Mouse (Mus musculus): ENCODE measurements at regions not wholly inside any gene's neighbourhood (a gene's known extent, or its start where the extent isn't known, plus 50 kb on each side); places are given as distances from the start of the nearest gene placed in this dataset.

DNA sequence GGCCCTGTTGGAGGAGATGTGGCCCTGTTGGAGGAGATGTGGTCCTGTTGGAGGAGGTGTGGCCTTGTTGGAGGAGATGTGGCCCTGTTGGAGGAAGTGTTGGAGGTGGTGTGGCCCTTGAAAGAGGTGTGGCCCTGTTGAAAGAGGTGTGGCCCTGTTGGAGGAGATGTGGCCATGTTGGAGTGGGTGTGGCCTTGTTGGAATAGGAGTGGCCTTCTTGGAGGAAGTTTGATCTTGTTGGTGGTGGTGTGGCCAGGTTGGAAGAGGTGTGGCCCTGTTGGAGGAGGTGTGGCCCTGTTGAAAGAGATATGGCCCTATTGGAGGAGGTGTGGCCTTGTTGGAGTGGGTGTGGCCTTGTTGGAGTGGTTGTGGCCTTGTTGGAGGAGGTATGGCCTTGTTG lies 220.3 kb downstream of the Cryba4 start:
- no peak for ATAC-seq
- TF ChIP-seq CTCF (IDR thresholded peaks at IDR 0.05; ENCODE audit: low read depth) (no peak), EP300 (IDR thresholded peaks at IDR 0.05; ENCODE audit: low read depth) (no peak)
- Histone ChIP-seq H3K4me3 (ENCODE audit: low read depth, low read length) (no peak overlapping the region), H3K27me3 (ENCODE audit: insufficient read depth, low read length) (no peaks in the 10 kb centered on the region), H3K4me1 (ENCODE audit: insufficient read depth) (no peaks in the 10 kb centered on the region), H3K36me3 (replicated peaks; ENCODE audit: insufficient read depth, low read length) (no peaks in the 10 kb centered on the region), H3K4me2 (ENCODE audit: low read depth, low read length) (no peak overlapping the region), H3K27ac (ENCODE audit: low read depth) (no peak overlapping the region), H3K9ac (replicated peaks) (no peak overlapping the region), H3K9me3 (ENCODE audit: low read length) (no peaks in the 10 kb centered on the region)
- no peak for DNase-seq

DNA sequence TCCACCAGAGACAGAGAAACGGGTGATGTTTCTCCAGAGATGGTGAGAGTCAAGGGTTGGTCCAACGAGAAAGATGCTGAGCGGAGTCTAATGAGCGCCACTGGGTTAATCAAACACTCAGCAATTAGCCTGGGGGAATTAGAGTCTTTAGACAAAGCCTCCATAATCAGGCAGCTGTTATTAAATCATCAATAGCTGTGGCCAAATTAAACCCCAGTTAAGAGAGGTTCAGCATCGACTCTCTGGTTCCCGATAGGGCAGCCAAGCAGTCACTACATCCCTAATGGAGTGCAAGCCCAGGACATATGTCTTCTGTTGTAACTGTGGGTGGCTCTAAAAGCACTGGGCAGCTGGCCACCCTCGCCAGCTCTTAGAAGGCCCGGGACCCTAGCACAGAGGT lies 216.9 kb downstream of the Cryba4 start:
- H3K36me3 ChIP-seq (replicated peaks; ENCODE audit: insufficient read depth, low read length): no peaks in the 10 kb centered on the region
- TF ChIP-seq CTCF (IDR thresholded peaks at IDR 0.05; ENCODE audit: low read depth) (no peak), EP300 (IDR thresholded peaks at IDR 0.05; ENCODE audit: low read depth) (no peak)
- no peak overlapping the region for H3K9ac ChIP-seq (replicated peaks)
- no peaks in the 10 kb centered on the region for H3K9me3 ChIP-seq (ENCODE audit: low read length)
- H3K4me3 ChIP-seq (ENCODE audit: low read depth, low read length): no peak overlapping the region
- H3K4me1 ChIP-seq (ENCODE audit: insufficient read depth): no peaks in the 10 kb centered on the region
- no peak overlapping the region for H3K4me2 ChIP-seq (ENCODE audit: low read depth, low read length)
- ATAC-seq (no peak), DNase-seq (no peak)
- H3K27ac ChIP-seq (ENCODE audit: low read depth): no peak overlapping the region
- whole genome bisulfite sequencing (ENCODE audit: insufficient replicate concordance): 78% methylated on average over 8 of the region's 8 CpGs
- H3K27me3 ChIP-seq (ENCODE audit: insufficient read depth, low read length): no peaks in the 10 kb centered on the region

DNA sequence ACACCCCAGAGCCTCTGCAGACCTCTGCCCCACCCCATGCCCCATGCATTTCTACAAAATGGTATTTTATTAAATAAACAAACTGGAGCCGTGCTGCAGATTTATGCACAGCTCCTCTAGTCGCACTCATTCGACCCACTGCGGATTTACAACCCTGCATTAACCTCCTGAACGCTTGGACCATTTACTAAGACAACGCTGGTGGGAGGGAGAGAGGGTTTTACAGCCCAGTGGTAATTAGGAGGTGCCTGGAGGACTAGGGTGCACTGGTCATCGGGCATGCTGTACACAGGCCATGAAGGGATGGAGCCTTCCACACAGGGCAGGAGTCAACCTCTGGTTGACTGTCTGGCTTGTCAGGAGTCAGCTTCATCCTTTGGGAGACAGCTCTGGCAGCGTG lies 215.2 kb downstream of the Cryba4 start:
- Histone ChIP-seq H3K27me3 (ENCODE audit: insufficient read depth, low read length) (no peaks in the 10 kb centered on the region), H3K4me2 (ENCODE audit: low read depth, low read length) (no peak overlapping the region), H3K4me3 (ENCODE audit: low read depth, low read length) (no peak overlapping the region), H3K36me3 (replicated peaks; ENCODE audit: insufficient read depth, low read length) (no peaks in the 10 kb centered on the region), H3K9ac (replicated peaks) (no peak overlapping the region), H3K4me1 (ENCODE audit: insufficient read depth) (no peaks in the 10 kb centered on the region), H3K9me3 (ENCODE audit: low read length) (no peaks in the 10 kb centered on the region), H3K27ac (ENCODE audit: low read depth) (no peak overlapping the region)
- TF ChIP-seq CTCF (IDR thresholded peaks at IDR 0.05; ENCODE audit: low read depth) (no peak), EP300 (IDR thresholded peaks at IDR 0.05; ENCODE audit: low read depth) (no peak)
- 37% methylated on average over 8 of the region's 8 CpGs for WGBS (ENCODE audit: insufficient replicate concordance)
- DNase-seq (no peak), ATAC-seq (no peak)

DNA sequence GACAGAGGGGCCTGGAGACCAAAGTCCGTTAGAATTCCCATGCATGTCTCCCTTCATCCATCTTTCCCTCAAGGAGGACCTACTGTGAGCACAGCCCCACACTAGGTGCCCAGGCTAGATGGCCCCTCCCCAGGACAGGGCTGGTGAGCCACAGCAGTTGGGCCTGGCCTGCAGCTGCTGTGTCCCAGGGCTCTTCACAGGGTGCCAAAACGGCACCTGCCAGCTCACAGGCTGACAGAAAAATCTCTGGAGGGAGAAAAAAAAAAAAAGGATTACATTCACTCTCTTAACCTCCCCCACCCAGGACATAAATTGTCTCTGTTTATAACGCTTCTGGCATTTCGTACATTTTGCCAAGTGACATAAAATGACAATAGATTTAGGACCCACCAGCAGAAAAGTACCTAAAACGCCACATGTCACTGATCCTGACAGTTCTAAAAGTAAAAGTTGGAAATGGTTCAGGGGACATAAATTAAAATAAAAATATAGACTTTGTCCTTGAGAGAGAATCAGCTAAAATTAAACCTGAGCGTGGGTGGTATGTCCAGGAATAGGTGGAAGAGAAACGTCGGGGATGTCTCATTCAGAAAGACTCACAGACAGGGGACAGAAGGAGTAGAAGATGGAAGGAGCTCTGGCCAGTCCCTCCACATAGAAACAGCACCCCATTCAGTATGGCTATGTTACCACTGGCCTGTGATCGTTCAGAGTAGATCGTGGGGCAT lies 212.5 kb downstream of the Cryba4 start:
- ATAC-seq: no peak
- Histone ChIP-seq H3K4me2 (ENCODE audit: low read depth, low read length) (no peak overlapping the region), H3K9ac (replicated peaks) (no peak overlapping the region), H3K4me1 (ENCODE audit: insufficient read depth) (no peaks in the 10 kb centered on the region), H3K36me3 (replicated peaks; ENCODE audit: insufficient read depth, low read length) (no peaks in the 10 kb centered on the region), H3K4me3 (ENCODE audit: low read depth, low read length) (no peak overlapping the region), H3K27me3 (ENCODE audit: insufficient read depth, low read length) (no peaks in the 10 kb centered on the region), H3K9me3 (ENCODE audit: low read length) (no peaks in the 10 kb centered on the region), H3K27ac (ENCODE audit: low read depth) (no peak overlapping the region)
- no peak for TF ChIP-seq CTCF (IDR thresholded peaks at IDR 0.05; ENCODE audit: low read depth)
- no peak for TF ChIP-seq EP300 (IDR thresholded peaks at IDR 0.05; ENCODE audit: low read depth)
- 66% methylated on average over 10 of the region's 10 CpGs for WGBS (ENCODE audit: insufficient replicate concordance)
- no peak for DNase-seq

DNA sequence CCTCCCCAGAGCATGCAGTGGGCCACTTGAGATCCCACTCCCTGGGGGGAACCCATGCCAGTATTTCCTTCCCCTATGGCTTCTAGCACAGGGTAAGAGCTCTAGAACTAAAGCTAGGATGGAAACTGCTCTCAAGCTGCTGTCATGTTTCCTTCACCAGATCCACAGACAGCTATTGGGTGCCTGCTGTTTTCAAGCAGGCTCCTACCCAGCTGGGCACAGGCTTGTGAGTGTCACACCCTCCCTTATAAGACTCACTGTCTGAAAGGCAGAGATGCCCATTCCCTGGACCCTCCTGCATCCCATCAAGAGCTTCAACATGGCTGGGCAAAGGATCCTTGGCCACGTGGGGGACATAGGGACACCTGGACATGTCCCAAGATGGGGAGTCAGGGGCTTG lies 211.6 kb downstream of the Cryba4 start:
- Histone ChIP-seq H3K9ac (replicated peaks) (no peak overlapping the region), H3K4me3 (ENCODE audit: low read depth, low read length) (no peak overlapping the region), H3K4me1 (ENCODE audit: insufficient read depth) (no peaks in the 10 kb centered on the region), H3K36me3 (replicated peaks; ENCODE audit: insufficient read depth, low read length) (no peaks in the 10 kb centered on the region), H3K9me3 (ENCODE audit: low read length) (no peaks in the 10 kb centered on the region), H3K27me3 (ENCODE audit: insufficient read depth, low read length) (no peaks in the 10 kb centered on the region), H3K4me2 (ENCODE audit: low read depth, low read length) (no peak overlapping the region), H3K27ac (ENCODE audit: low read depth) (no peak overlapping the region)
- WGBS (ENCODE audit: insufficient replicate concordance): 38% methylated on average over 1 of the region's 1 CpGs
- TF ChIP-seq CTCF (IDR thresholded peaks at IDR 0.05; ENCODE audit: low read depth): no peak
- TF ChIP-seq EP300 (IDR thresholded peaks at IDR 0.05; ENCODE audit: low read depth): no peak
- ATAC-seq (no peak), DNase-seq (no peak)

DNA sequence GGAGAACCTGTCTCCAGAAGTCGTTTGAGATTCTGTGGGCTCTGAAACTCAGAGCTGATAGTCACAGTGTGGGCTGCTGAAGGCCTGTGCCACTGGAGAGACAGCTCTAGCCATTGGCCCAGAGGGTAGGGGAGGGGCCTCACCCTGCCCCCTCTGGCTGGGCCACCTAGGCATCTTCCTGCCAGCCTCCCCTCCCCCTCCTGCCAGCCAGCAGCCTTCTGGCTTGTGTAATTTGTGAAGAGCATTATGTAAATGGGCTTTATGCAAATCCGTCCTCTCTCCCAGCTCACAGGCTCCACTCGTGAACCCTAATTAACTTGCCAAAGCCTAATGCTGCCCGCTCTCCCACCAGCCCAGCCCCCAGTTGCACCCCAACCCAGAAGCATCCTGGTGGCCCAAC lies 211.0 kb downstream of the Cryba4 start:
- WGBS (ENCODE audit: insufficient replicate concordance): 37% methylated on average over 4 of the region's 4 CpGs
- Histone ChIP-seq H3K27me3 (ENCODE audit: insufficient read depth, low read length) (no peaks in the 10 kb centered on the region), H3K9ac (replicated peaks) (no peak overlapping the region), H3K36me3 (replicated peaks; ENCODE audit: insufficient read depth, low read length) (no peaks in the 10 kb centered on the region), H3K4me2 (ENCODE audit: low read depth, low read length) (no peak overlapping the region), H3K9me3 (ENCODE audit: low read length) (no peaks in the 10 kb centered on the region), H3K27ac (ENCODE audit: low read depth) (no peak overlapping the region), H3K4me3 (ENCODE audit: low read depth, low read length) (no peak overlapping the region), H3K4me1 (ENCODE audit: insufficient read depth) (no peaks in the 10 kb centered on the region)
- TF ChIP-seq CTCF (IDR thresholded peaks at IDR 0.05; ENCODE audit: low read depth) (no peak), EP300 (IDR thresholded peaks at IDR 0.05; ENCODE audit: low read depth) (no peak)
- no peak for DNase-seq
- ATAC-seq: no peak

DNA sequence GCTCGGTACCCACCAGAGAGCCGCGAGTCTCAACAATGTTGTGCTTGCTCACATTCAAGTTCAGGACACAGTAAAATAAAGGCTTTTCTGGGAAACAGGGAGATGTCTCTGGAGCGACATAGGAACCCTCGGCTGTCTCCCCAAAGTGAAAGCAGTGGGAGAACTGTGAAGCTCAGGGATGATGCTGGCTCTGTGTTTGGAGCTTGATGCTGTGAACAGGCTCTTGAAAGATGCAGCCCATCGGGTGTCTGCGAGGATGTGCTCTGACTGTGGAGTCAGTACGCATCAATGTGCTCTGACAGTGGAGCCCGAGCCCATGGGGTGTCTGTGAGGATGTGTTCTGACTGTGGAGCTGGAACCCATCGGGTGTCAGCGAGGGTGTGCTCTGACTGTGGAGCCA lies 210.1 kb downstream of the Cryba4 start:
- no peak for DNase-seq
- H3K9ac ChIP-seq (replicated peaks): no peak overlapping the region
- no peak overlapping the region for H3K4me3 ChIP-seq (ENCODE audit: low read depth, low read length)
- no peak overlapping the region for H3K27ac ChIP-seq (ENCODE audit: low read depth)
- H3K9me3 ChIP-seq (ENCODE audit: low read length): no peaks in the 10 kb centered on the region
- H3K4me2 ChIP-seq (ENCODE audit: low read depth, low read length): no peak overlapping the region
- H3K4me1 ChIP-seq (ENCODE audit: insufficient read depth): no peaks in the 10 kb centered on the region
- TF ChIP-seq CTCF (IDR thresholded peaks at IDR 0.05; ENCODE audit: low read depth): no peak
- no peak for TF ChIP-seq EP300 (IDR thresholded peaks at IDR 0.05; ENCODE audit: low read depth)
- no peaks in the 10 kb centered on the region for H3K27me3 ChIP-seq (ENCODE audit: insufficient read depth, low read length)
- H3K36me3 ChIP-seq (replicated peaks; ENCODE audit: insufficient read depth, low read length): no peaks in the 10 kb centered on the region
- ATAC-seq: no peak
- 76% methylated on average over 11 of the region's 11 CpGs for WGBS (ENCODE audit: insufficient replicate concordance)

Measured in liver, postnatal 0 days (tissue).